Comparison of ENCODE assay signal across 26 mouse cellular contexts in genomic region chr7:29122821-29123220, GRCm38 (mm10). TPM values are rescaled to one million over a fixed set of nuclear protein-coding genes. Genes with fewer than 3 reads are reported as not detected.
DNase-seq lines count a peak whose midpoint lies in the region; ATAC-seq and TF ChIP-seq lines count a peak whose summit lies in the region.
"Had no signal": no experiment of that assay in that cellular context is flagged by ENCODE, and none has a peak within 500 bp of the region (broad histone marks: within the 10 kb centered on the region; RNA-seq: fewer than 3 reads in every experiment).

No protein-coding gene starts in this region.

- WGBS in hindbrain, embryonic 13.5 days = 91% methylated on average over 9 of the region's 9 CpGs

- no peak for TF ChIP-seq POLR2A in myocyte (IDR thresholded peaks at IDR 0.05; ENCODE audit: insufficient read length, low read depth)

- H3K4me1 ChIP-seq in E14TG2a.4 (replicated peaks; ENCODE audit: low read depth, low read length) = peaks cover 58% of the 10 kb centered on the region
- peaks cover 9% of the 10 kb centered on the region for H3K4me1 ChIP-seq in hindbrain, embryonic 13.5 days (replicated peaks)

- H3ac ChIP-seq in myocyte (ENCODE audit: control insufficient read depth, insufficient read length) = no peak overlapping the region

- peaks cover 15% of the 10 kb centered on the region for H3K79me2 ChIP-seq in myocyte (ENCODE audit: control insufficient read depth, insufficient read depth)

- peak; percentile 80 for DNase-seq in 416B (ENCODE audit: low read depth)
- DNase-seq in R1 (ENCODE audit: low read depth, low spot score) = peak; percentile 49
- DNase-seq in natural killer cell, adult 2 months (ENCODE audit: low spot score in 2 of 2) = no peak
- no peak for DNase-seq in spleen, postnatal 36 days (ENCODE audit: low spot score in 2 of 2)
- no peak for DNase-seq in layer of hippocampus, postnatal 14 days (ENCODE audit: low spot score in 2 of 2)
- DNase-seq: adrenal gland, adult 8-10 months; adrenal gland, postnatal 14 days; adrenal gland, postnatal 36 days; B cell, adult 2 months; cerebellum, adult 11-12 months; cerebellum, adult 2 months; cerebellum, adult 9-10 months; cerebellum, postnatal 10 days; cerebellum, postnatal 25 days; forebrain, postnatal 0 days had no signal

- H3K4me3 ChIP-seq in E14TG2a.4 (replicated peaks; ENCODE audit: low read length) = 0 out of 2 replicates have a peak overlapping the region, but pooled peaks have one; percentile 11
- peak overlapping the region; percentile 54 for H3K4me3 ChIP-seq in myocyte
- no peak overlapping the region for H3K4me3 ChIP-seq in hindbrain, embryonic 13.5 days
- H3K4me3 ChIP-seq: embryonic facial prominence, embryonic 12.5 days; forebrain, embryonic 13.5 days; forebrain, embryonic 15.5 days had no signal

- peak overlapping the region; percentile 82 for H3K4me2 ChIP-seq in myocyte (ENCODE audit: low read depth)
- no peak overlapping the region for H3K4me2 ChIP-seq in hindbrain, embryonic 13.5 days
- H3K4me2 ChIP-seq: embryonic facial prominence, embryonic 12.5 days; forebrain, embryonic 13.5 days; forebrain, embryonic 15.5 days had no signal

- no peak overlapping the region for H3K9ac ChIP-seq in hindbrain, embryonic 13.5 days
- H3K9ac ChIP-seq: embryonic facial prominence, embryonic 12.5 days; forebrain, embryonic 13.5 days; forebrain, embryonic 15.5 days; forebrain, postnatal 0 days had no signal

- peaks cover 14% of the 10 kb centered on the region for H3K27me3 ChIP-seq in E14TG2a.4 (ENCODE audit: insufficient read depth, low read length)
- no peaks in the 10 kb centered on the region for H3K27me3 ChIP-seq in myocyte (ENCODE audit: control insufficient read depth, insufficient read depth, insufficient read length)
- H3K27me3 ChIP-seq in hindbrain, embryonic 13.5 days = peaks cover 32% of the 10 kb centered on the region; the same call in 1 of the 2 replicates
- H3K27me3 ChIP-seq: forebrain, embryonic 15.5 days had no signal

- TF ChIP-seq CTCF in E14TG2a.4 (conservative IDR thresholded peaks at IDR 0.05; ENCODE audit: low read length) = no peak

- no peak for ATAC-seq in hindbrain, embryonic 13.5 days (ENCODE audit: low FRiP score)
- ATAC-seq: activated CD4-positive, CD25-positive, alpha-beta regulatory T cell, adult 4 months; CD4-positive, CD25-positive, alpha-beta regulatory T cell, adult 4 months; forebrain, embryonic 13.5 days; forebrain, embryonic 15.5 days; forebrain, postnatal 0 days; Patski had no signal

- H3K27ac ChIP-seq in hindbrain, embryonic 13.5 days = no peak overlapping the region
- H3K27ac ChIP-seq: embryonic facial prominence, embryonic 10.5 days; embryonic facial prominence, embryonic 12.5 days; forebrain, embryonic 13.5 days; forebrain, embryonic 15.5 days had no signal

- H3K36me3 ChIP-seq in E14TG2a.4 (ENCODE audit: insufficient read depth, low read length) (no peaks in the 10 kb centered on the region), myocyte (ENCODE audit: control insufficient read depth, insufficient read depth) (no peaks in the 10 kb centered on the region)
- H3K36me3 ChIP-seq in hindbrain, embryonic 13.5 days = no peaks in the 10 kb centered on the region
- H3K36me3 ChIP-seq: embryonic facial prominence, embryonic 10.5 days; embryonic facial prominence, embryonic 12.5 days; forebrain, embryonic 15.5 days; G1E had no signal

- no peaks in the 10 kb centered on the region for H3K9me3 ChIP-seq in E14TG2a.4 (ENCODE audit: low read length)
- H3K9me3 ChIP-seq in hindbrain, embryonic 13.5 days = no peaks in the 10 kb centered on the region
- H3K9me3 ChIP-seq: embryonic facial prominence, embryonic 10.5 days; embryonic facial prominence, embryonic 12.5 days; forebrain, embryonic 13.5 days; forebrain, embryonic 15.5 days; G1E had no signal

TF ChIP-seq in myocyte, 11 proteins besides CTCF, POLR2A, EP300 and RAD21:
- TF ChIP-seq POLR2AphosphoS2 (IDR thresholded peaks at IDR 0.05; ENCODE audit: insufficient read length, low read depth) (peak; percentile 45), REST (IDR thresholded peaks at IDR 0.05; ENCODE audit: insufficient read depth, insufficient read length) (no peak), TCF3 (IDR thresholded peaks at IDR 0.05; ENCODE audit: insufficient read length, low read depth) (no peak), MYOD1 (IDR thresholded peaks at IDR 0.05; ENCODE audit: control insufficient read depth in 1 of 3, insufficient read length in 2 of 3, low read depth in 2 of 3) (no peak), CEBPB (IDR thresholded peaks at IDR 0.05; ENCODE audit: insufficient read depth, poor library complexity, severe bottlenecking) (no peak)

RNA-seq across cellular contexts. Expression of gene Ryr1, which starts 2.2 kb away (rescaled TPM):
- polyA plus RNA-seq in myocyte (2012; fragmentation: generic; extraction: Trizol) = 73.1 TPM
- 10 to 100 TPM in 1 of 2 experiments, 1 to 10 TPM in 1; 9.3 to 12.2 TPM for total RNA-seq in layer of hippocampus, postnatal 14 days (2021)
- polyA plus RNA-seq in hindbrain, embryonic 13.5 days (2015; fragmentation: Nextera tagmentation; extraction: Ambion mirVana) = 8.5 and 9.8 TPM in 2 replicates

RNA-seq across cellular contexts. Expression of gene Rasgrp4, which starts 11.8 kb away (rescaled TPM):
- polyA plus RNA-seq in myocyte (2012; fragmentation: generic; extraction: Trizol) = 0.01 TPM
- 1 to 10 TPM; 1.1 to 1.5 TPM for total RNA-seq in layer of hippocampus, postnatal 14 days (2021)
- 0.48 and 0.68 TPM in 2 replicates for polyA plus RNA-seq in hindbrain, embryonic 13.5 days (2015; fragmentation: Nextera tagmentation; extraction: Ambion mirVana)

RNA-seq across cellular contexts. Expression of gene Fam98c, which starts 33.2 kb away (rescaled TPM):
- 11.6 TPM for polyA plus RNA-seq in myocyte (2012; fragmentation: generic; extraction: Trizol)
- total RNA-seq in layer of hippocampus, postnatal 14 days (2021) = 10 to 100 TPM; 29.4 to 32.7 TPM
- 24.7 and 24.8 TPM in 2 replicates for polyA plus RNA-seq in hindbrain, embryonic 13.5 days (2015; fragmentation: Nextera tagmentation; extraction: Ambion mirVana)

RNA-seq across cellular contexts. Expression of gene Ggn, which starts 47.2 kb away (rescaled TPM):
- 0.89 TPM for polyA plus RNA-seq in myocyte (2012; fragmentation: generic; extraction: Trizol)
- total RNA-seq in layer of hippocampus, postnatal 14 days (2021) = 1 to 10 TPM; 1.2 to 1.3 TPM
- 0.49 and 0.65 TPM in 2 replicates for polyA plus RNA-seq in hindbrain, embryonic 13.5 days (2015; fragmentation: Nextera tagmentation; extraction: Ambion mirVana)
- polyA plus RNA-seq: activated CD4-positive, CD25-positive, alpha-beta regulatory T cell, adult 4 months; CD4-positive, CD25-positive, alpha-beta regulatory T cell, adult 4 months had no signal

RNA-seq across cellular contexts. Expression of gene Spred3, which starts 47.4 kb away (rescaled TPM):
- 4.1 TPM for polyA plus RNA-seq in myocyte (2012; fragmentation: generic; extraction: Trizol)
- 10 to 100 TPM; 42.3 to 52.3 TPM for total RNA-seq in layer of hippocampus, postnatal 14 days (2021)
- 7.1 and 8.2 TPM in 2 replicates for polyA plus RNA-seq in hindbrain, embryonic 13.5 days (2015; fragmentation: Nextera tagmentation; extraction: Ambion mirVana)

Comparison
In these comparisons a context has a peak if more than half of its experiments do, and no peak if none do; other contexts are left out.
1. DNase-seq: peak in 416B (single experiment) and R1 (single experiment); none in natural killer cell, adult 2 months (0 of 2), spleen, postnatal 36 days (0 of 2) and layer of hippocampus, postnatal 14 days (0 of 2).